Mouse (Mus musculus): ENCODE measurements around the gene Pptc7. TPM values are rescaled to one million over a fixed set of nuclear protein-coding genes. Genes with fewer than 3 reads are reported as not detected.

Pptc7 gene
- polyA plus RNA-seq (2016; fragmentation: Nextera tagmentation; extraction: Ambion mirVana): 8.0 and 8.9 TPM in 2 replicates

DNA sequence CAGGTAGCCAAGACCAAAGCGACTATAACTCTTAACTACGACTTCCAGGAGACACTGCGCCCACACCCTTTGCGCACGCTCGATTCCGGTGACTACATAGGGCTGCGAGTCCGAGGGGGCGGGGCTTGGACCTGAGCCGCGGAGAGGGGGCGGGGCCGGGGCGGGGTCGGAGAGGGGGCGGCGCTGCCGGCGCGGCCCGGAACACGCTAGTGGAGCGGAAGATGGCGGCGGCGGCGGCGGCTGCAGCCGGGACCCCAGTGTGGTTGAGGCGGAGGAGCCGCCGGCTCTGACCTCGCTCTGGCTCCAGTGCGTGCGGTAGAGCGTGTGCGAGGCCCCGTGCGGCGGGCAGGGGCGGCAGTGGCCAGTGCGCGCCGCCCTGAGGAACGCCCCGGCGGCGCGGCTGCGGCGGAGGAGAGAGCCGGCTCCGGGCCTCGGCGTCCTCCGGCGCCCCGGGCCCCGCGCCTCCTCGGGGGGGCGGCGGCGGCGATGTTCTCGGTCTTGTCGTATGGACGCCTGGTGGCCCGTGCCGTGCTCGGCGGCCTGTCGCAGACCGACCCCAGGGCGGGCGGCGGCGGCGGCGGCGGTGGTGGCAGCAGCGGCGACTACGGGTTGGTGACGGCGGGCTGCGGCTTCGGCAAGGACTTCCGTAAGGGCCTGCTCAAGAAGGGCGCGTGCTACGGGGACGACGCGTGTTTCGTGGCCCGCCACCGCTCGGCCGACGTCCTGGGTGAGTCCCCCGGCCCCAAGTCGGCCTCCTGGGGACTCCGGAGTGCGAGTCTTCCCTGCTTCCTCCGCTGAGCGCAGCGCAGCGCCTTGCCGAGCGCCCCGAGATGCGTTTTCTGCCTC lies at the start of gene Pptc7:
Gene Pptc7, plus strand, starts transcription at position 183 of the 846 bp plus-strand sequence.
- Histone ChIP-seq H3K4me1 (peaks cover 40% of the 10 kb centered on the region), H3K36me3 (replicated peaks) (peaks cover 28% of the 10 kb centered on the region), H3K4me3 (peak within 1 kb of the TSS; percentile 90), H3K27ac (replicated peaks) (peak within 1 kb of the TSS; percentile 90), H3K9me3 (no peaks in the 10 kb centered on the region), H3K27me3 (replicated peaks; ENCODE audit: low read depth, poor library complexity, severe bottlenecking) (peaks cover 9% of the 10 kb centered on the region)
- WGBS: under 1% methylated on average over 114 of the region's 114 CpGs
- DNase-seq (ENCODE audit: low spot score): peak; percentile 97

DNA sequence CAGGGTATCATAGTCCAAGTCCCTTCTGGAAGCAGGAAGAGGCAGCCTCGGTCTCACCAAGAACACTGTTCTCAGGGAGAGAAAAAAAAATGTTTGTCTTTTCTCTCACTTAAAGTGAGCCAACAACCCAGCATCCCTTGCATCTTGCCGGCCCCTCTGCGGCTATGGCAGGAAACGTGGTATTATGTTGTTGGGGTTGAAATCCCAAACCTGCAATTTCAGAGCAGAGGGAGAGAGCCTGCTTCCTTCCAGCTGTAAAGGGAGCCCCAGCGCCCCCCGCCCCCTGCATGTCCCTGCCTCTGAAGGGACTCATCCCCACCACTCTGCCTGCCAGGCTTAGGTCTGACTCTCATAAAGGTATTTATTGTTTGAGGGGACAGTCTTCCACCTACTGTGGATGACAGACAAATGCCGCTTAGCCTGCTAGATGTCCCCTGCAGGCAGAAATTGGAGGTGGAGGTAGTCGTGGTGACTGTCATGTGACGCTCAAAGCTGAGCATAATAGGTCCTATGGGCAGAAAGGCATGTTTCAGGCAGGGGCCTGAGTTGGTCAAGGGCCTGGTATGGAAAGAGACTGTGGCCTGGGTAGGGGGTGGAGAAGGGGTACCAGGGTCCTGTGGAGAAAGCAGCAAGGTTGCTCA lies 48.8 kb upstream of the Pptc7 start:
- peak; percentile 35 for DNase-seq (ENCODE audit: low spot score)
- Histone ChIP-seq H3K9me3 (no peaks in the 10 kb centered on the region), H3K27me3 (replicated peaks; ENCODE audit: low read depth, poor library complexity, severe bottlenecking) (no peaks in the 10 kb centered on the region), H3K36me3 (replicated peaks) (peaks cover 37% of the 10 kb centered on the region), H3K27ac (replicated peaks) (peak overlapping the region; percentile 61), H3K4me1 (peaks cover 44% of the 10 kb centered on the region), H3K4me3 (no peak overlapping the region)
- 49% methylated on average over 9 of the region's 9 CpGs for WGBS

GRCm38 (mm10) chr5:122237200-122237599 lies 47.0 kb upstream of the Pptc7 start:
- no peak for DNase-seq (ENCODE audit: low spot score)
- Histone ChIP-seq H3K27me3 (replicated peaks; ENCODE audit: low read depth, poor library complexity, severe bottlenecking) (no peaks in the 10 kb centered on the region), H3K27ac (replicated peaks) (no peak overlapping the region), H3K9me3 (no peaks in the 10 kb centered on the region), H3K36me3 (replicated peaks) (peaks cover 53% of the 10 kb centered on the region), H3K4me1 (peaks cover 42% of the 10 kb centered on the region), H3K4me3 (no peak overlapping the region)
- WGBS: 78% methylated on average over 5 of the region's 5 CpGs

- DNase-seq (ENCODE audit: low spot score): no peak
- 72% methylated on average over 7 of the region's 7 CpGs for whole genome bisulfite sequencing
- peaks cover 29% of the 10 kb centered on the region for H3K4me1 ChIP-seq
- H3K4me3 ChIP-seq: no peak overlapping the region
- H3K27ac ChIP-seq (replicated peaks): no peak overlapping the region
- peaks cover 63% of the 10 kb centered on the region for H3K36me3 ChIP-seq (replicated peaks)
- no peaks in the 10 kb centered on the region for H3K27me3 ChIP-seq (replicated peaks; ENCODE audit: low read depth, poor library complexity, severe bottlenecking)
- no peaks in the 10 kb centered on the region for H3K9me3 ChIP-seq
These were observed 44.5 kb upstream of the Pptc7 start for GRCm38 (mm10) chr5:122239618-122240017.

- Histone ChIP-seq H3K9me3 (no peaks in the 10 kb centered on the region), H3K36me3 (replicated peaks) (peaks cover 67% of the 10 kb centered on the region), H3K4me3 (no peak overlapping the region), H3K4me1 (peaks cover 20% of the 10 kb centered on the region), H3K27ac (replicated peaks) (no peak overlapping the region), H3K27me3 (replicated peaks; ENCODE audit: low read depth, poor library complexity, severe bottlenecking) (no peaks in the 10 kb centered on the region)
- WGBS: 90% methylated on average over 11 of the region's 11 CpGs
- no peak for DNase-seq (ENCODE audit: low spot score)
These were observed 43.6 kb upstream of the Pptc7 start for GRCm38 (mm10) chr5:122240521-122240920.

DNA sequence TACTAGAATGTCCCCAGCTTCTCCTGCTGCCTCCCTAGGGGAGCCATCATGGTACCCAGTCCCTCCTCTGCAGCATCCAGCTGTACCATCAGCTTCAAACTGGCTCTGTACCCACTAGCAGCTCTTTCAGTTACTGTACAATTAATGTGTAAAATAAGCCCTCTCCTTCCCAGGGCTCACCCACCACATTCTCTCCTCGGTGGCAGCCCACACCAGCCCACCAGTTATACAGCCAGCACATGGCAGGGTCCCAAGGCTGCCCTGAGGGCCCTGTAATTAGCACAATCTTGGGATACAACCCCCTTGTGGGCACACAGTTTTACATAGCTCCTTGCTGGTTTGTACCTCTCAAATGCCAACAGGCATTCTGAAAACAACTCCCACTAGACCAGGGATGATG lies 43.2 kb upstream of the Pptc7 start:
- Histone ChIP-seq H3K27me3 (replicated peaks; ENCODE audit: low read depth, poor library complexity, severe bottlenecking) (no peaks in the 10 kb centered on the region), H3K4me3 (no peak overlapping the region), H3K27ac (replicated peaks) (peak overlapping the region; percentile 42; the same call in 1 of the 2 replicates), H3K9me3 (no peaks in the 10 kb centered on the region), H3K4me1 (peaks cover 15% of the 10 kb centered on the region), H3K36me3 (replicated peaks) (peaks cover 69% of the 10 kb centered on the region)
- 69% methylated on average over 1 of the region's 1 CpGs for WGBS
- no peak for DNase-seq (ENCODE audit: low spot score)

DNA sequence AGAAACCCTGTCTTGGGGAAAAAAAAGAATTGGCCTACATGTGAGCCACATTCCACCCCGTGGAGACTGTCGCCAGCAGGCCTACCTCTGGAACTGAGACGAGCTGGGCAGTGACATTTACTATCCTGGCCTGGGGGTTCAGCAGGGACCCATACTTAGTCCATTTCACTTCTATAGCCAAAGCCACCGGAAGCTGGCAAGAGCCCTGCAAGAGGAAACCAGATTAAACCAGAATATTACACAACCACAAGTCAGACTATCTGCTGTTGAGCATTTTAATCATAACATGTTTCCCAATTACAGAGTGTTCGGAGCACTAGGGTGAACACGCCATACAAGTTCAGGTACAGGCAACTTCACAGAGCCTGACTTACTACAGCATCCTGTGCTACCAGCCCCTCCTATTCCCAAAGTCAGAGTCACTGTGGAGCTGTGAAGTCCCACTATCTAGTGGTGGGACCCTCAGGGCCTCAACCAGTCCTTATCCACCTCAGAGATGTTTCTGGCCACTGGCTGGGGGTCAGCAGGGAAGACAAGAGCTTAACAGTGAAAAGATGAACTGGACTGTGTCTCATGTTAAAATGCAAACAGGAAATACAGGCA lies 41.5 kb upstream of the Pptc7 start:
- Histone ChIP-seq H3K4me1 (peaks cover 12% of the 10 kb centered on the region), H3K27ac (replicated peaks) (no peak overlapping the region), H3K36me3 (replicated peaks) (peaks cover 72% of the 10 kb centered on the region), H3K27me3 (replicated peaks; ENCODE audit: low read depth, poor library complexity, severe bottlenecking) (no peaks in the 10 kb centered on the region), H3K4me3 (no peak overlapping the region), H3K9me3 (no peaks in the 10 kb centered on the region)
- no peak for DNase-seq (ENCODE audit: low spot score)
- 88% methylated on average over 6 of the region's 6 CpGs for WGBS

- Histone ChIP-seq H3K27ac (replicated peaks) (no peak overlapping the region), H3K9me3 (no peaks in the 10 kb centered on the region), H3K4me1 (peaks cover 10% of the 10 kb centered on the region), H3K4me3 (no peak overlapping the region), H3K27me3 (replicated peaks; ENCODE audit: low read depth, poor library complexity, severe bottlenecking) (no peaks in the 10 kb centered on the region), H3K36me3 (replicated peaks) (peaks cover 74% of the 10 kb centered on the region)
- no peak for DNase-seq (ENCODE audit: low spot score)
- WGBS: 88% methylated on average over 17 of the region's 17 CpGs
These were observed 40.2 kb upstream of the Pptc7 start for GRCm38 (mm10) chr5:122243781-122244523.

DNA sequence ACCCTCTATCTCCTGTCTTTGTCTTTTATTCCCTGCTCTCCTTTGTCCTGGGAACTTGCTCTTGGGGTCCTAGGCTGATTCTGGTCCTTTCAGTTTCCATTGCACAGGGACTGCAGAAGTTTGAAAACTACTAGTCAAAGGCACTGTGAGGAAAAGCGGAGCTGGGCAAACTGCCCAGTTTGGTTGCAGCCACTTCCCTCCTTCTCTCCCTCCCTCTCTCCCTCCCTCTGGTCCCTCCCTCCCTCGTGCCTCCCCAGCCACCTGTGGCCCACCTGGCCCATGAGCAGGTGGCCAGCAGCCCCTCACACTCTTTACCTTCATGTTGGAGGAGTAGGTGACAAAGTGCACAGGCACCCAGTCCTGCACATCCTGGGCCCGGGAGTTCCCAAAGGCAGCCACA lies 39.0 kb upstream of the Pptc7 start:
- DNase-seq (ENCODE audit: low spot score): no peak
- no peak overlapping the region for H3K4me3 ChIP-seq
- H3K36me3 ChIP-seq (replicated peaks): peaks cover 71% of the 10 kb centered on the region
- H3K4me1 ChIP-seq: no peaks in the 10 kb centered on the region; the same call in 1 of the 2 replicates
- no peaks in the 10 kb centered on the region for H3K9me3 ChIP-seq
- no peaks in the 10 kb centered on the region for H3K27me3 ChIP-seq (replicated peaks; ENCODE audit: low read depth, poor library complexity, severe bottlenecking)
- H3K27ac ChIP-seq (replicated peaks): no peak overlapping the region
- WGBS: 70% methylated on average over 3 of the region's 3 CpGs

DNA sequence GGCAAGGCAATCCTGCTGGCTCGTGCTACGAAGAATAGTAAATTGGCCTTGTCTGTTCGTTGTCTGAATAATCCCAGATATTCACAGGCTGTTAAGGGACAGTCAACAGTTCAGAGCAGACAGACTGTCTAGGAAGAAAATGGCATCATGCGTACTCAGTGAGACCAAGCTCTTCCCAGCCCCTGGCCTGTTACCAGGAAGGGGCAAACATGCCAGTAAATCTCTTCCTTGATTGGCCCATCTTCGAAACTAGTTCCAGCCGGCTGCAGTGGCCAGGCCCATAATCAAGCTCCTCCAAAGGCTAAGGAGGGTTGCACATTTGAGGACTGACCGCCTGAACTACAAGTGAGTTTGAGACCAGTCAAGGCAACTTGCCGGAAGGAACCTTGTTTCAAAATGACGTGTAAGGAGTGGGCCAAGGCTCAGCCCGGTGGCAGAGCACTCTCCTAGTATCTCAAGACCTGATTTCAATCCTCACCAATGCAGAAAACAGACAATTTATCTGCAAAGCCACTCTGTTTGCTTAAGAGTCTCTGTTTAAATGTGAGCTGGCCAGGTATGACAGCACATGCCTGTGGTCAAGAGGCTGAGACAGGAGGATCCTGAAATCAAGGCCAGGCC lies 37.5 kb upstream of the Pptc7 start:
- 86% methylated on average over 10 of the region's 10 CpGs for WGBS
- peaks cover 71% of the 10 kb centered on the region for H3K36me3 ChIP-seq (replicated peaks)
- no peak overlapping the region for H3K27ac ChIP-seq (replicated peaks)
- no peaks in the 10 kb centered on the region for H3K9me3 ChIP-seq
- no peak overlapping the region for H3K4me3 ChIP-seq
- no peak for DNase-seq (ENCODE audit: low spot score)
- H3K27me3 ChIP-seq (replicated peaks; ENCODE audit: low read depth, poor library complexity, severe bottlenecking): no peaks in the 10 kb centered on the region
- H3K4me1 ChIP-seq: no peaks in the 10 kb centered on the region

GRCm38 (mm10) chr5:122247529-122247928 lies 36.6 kb upstream of the Pptc7 start:
- Histone ChIP-seq H3K9me3 (no peaks in the 10 kb centered on the region), H3K27ac (replicated peaks) (no peak overlapping the region), H3K36me3 (replicated peaks) (peaks cover 71% of the 10 kb centered on the region), H3K4me1 (peaks cover 6% of the 10 kb centered on the region), H3K4me3 (no peak overlapping the region), H3K27me3 (replicated peaks; ENCODE audit: low read depth, poor library complexity, severe bottlenecking) (no peaks in the 10 kb centered on the region)
- DNase-seq (ENCODE audit: low spot score): no peak
- WGBS: 84% methylated on average over 11 of the region's 11 CpGs

DNA sequence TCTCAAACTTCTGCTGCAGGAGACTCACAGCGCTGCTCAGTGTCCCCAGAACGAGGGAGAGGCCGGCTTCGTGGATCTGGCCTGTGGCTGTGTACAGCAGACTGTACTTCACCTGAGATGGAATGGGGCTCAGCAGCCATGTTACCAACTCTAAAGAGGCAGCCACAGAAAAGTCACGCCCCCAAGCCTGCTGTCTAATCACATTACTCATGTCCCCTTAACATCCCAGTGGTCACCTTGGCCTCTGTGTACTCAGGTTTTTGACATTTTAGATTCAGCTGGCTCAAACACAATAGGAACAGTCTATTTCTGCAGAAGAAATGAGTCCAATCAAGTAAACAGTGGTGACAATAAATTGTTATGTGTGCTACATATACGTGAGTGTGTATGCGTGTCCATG lies 36.2 kb upstream of the Pptc7 start:
- Histone ChIP-seq H3K4me1 (peaks cover 8% of the 10 kb centered on the region), H3K36me3 (replicated peaks) (peaks cover 71% of the 10 kb centered on the region), H3K9me3 (no peaks in the 10 kb centered on the region), H3K27ac (replicated peaks) (no peak overlapping the region), H3K27me3 (replicated peaks; ENCODE audit: low read depth, poor library complexity, severe bottlenecking) (no peaks in the 10 kb centered on the region), H3K4me3 (no peak overlapping the region)
- no peak for DNase-seq (ENCODE audit: low spot score)
- WGBS: 94% methylated on average over 7 of the region's 7 CpGs

Measured in embryonic facial prominence, embryonic 10.5 days (tissue).